Mouse (Mus musculus) lung, postnatal 25 days (tissue): ENCODE measurements around the gene Taldo1.
A peak's percentile ranks its signal among the peaks of the same experiment; 100 is the strongest.

Source experiments
- DNase-seq: peaks from one replicate; pipeline ENCODE4 v3.0.0; 2022; ENCODE audit warnings: low spot score

Taldo1 gene

GRCm38 (mm10) chr7:141426948-141427730 lies 35.1 kb downstream of the Taldo1 start:
- no peak for DNase-seq

DNA sequence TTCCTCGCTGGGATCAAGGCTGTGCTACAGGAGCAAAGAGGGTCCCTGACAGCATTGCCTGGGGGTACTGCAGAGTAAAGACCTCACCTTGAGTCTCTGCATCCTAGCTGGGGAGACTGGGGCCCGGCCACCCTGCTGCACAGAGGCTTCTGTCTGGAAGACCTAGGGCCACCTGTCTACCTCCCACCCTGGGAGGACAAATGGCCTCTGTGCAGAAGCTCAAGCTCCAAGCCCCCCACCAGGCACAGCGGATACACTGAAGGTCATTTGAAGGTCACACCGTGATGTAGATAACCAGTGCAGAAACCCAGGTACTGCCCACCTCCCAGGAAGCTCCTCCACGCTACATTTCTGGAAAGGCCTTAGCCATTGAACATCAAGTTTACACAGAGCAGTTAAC lies 36.7 kb downstream of the Taldo1 start:
- no peak for DNase-seq

GRCm38 (mm10) chr7:141429310-141429709 lies 37.3 kb downstream of the Taldo1 start, which contains the start of gene Cend1:
Cend1 (minus strand) TSS chr7:141429491.
- DNase-seq = peak; percentile 30

DNA sequence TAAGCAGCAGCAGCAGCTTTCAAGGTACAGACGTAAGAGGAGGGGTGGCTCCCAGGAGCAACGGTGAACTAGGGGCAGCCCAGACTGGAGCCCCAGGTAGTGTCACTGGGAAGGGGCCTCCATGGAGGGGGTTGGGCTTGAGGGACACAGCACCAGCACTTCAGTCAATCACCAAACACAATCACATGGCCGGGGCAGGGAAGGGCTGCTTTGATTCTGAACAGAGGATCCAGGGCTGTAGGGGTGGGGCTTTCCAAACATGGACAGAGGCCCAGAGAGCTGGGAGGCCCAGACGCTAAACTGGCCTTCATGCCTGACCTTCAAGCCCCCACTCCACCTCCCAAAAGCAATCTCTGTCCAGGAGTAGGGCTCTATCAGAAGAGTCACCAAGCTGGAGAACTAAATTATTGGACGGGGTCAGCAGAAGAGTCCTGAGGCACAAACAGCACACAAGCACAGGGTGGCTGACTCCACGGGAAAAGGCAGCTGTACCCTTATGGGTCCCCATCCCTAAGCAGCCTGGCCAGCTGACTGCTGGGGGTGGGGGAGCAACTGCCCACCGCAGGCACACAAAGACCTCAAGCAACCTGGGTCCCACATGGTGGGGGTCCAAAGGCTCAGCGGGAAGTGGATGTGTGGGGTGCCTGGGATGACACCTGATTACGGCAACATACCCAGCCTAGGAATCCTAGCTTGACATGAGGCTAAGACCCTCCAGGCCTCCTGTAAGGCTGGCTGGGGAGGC lies 38.0 kb downstream of the Taldo1 start:
- DNase-seq = no peak

GRCm38 (mm10) chr7:141430585-141431240 lies 38.7 kb downstream of the Taldo1 start:
- no peak for DNase-seq

- DNase-seq = no peak
These were observed 39.6 kb downstream of the Taldo1 start for GRCm38 (mm10) chr7:141431434-141432185.

DNA sequence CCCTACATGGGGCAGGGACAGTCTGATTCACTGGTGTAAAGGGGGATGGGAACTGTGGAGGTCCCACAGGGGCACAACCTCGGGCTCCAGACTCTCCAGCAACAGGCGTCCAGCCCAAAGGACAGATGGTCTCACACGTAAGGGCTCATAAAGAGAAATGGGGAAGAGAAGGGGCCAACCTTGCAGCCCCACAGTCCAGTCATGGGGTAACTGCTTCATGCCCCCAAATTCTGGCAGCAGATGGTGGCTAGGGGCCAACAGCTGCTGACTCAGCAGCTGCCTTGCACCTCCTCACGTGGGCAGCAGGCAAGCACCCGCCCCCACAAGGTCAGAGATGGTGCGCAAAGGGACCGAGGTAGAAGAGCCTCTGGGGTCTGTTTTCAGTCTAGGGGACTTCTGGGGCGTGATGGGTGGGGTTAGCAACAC lies 40.2 kb downstream of the Taldo1 start:
- DNase-seq = no peak

GRCm38 (mm10) chr7:141432741-141433516 lies 40.9 kb downstream of the Taldo1 start:
- DNase-seq = no peak

GRCm38 (mm10) chr7:141433517-141434400 lies 41.8 kb downstream of the Taldo1 start:
- no peak for DNase-seq

GRCm38 (mm10) chr7:141434464-141434863 lies 42.5 kb downstream of the Taldo1 start:
- DNase-seq = no peak

- peak; percentile 63 for DNase-seq
These were observed 43.3 kb downstream of the Taldo1 start for GRCm38 (mm10) chr7:141435129-141435855.

DNA sequence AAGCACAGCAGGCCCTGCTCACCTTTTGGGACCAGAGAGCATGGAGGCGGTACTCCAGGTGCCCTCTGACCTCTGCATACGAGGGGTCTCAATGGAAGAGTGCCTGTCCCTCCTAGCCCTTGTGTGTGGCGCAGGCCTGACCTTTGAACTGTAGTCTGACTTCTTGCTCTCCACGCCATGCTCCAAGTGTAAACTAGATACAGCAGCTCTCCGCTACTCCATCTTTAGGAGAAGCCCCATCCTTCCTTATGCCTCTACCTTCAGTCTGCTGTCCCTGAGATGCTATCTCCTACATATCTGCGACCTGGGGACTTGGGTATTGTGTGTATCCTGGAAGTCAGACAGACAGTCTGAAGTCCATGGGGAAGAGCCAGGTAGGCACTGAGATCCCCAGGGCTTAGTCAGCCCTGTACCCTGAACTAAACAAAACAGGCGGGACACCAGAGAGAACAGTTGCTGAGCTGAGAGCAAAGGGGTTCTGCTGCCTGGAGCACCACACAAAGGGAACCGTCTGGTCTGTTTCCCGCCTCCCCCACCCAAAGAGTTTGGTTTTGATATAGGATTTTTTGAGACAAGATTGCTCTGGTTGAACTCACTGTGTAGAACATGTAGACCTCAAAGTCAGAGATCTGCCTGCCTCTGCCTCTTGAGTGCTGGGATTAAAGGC lies 44.0 kb downstream of the Taldo1 start:
- DNase-seq = no peak

DNA sequence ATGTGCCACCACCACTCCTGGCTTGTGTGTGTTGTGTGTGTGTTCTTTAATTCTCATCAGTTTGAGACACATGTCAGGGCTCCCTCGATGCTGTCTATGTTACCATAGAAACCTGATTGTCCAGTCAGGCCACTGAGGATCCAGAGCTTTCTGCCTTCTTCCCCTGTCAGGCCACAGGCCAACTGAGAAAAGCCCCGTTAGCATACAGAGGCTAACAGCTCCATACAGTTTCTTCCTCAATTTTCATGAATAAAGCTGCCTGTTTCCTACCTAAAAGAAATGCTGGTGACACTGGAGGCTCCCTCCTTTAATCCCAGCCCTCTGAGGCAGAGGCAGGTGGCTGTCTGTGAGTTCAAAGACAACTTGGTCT lies 44.5 kb downstream of the Taldo1 start:
- DNase-seq = no peak

- peak; percentile 79 for DNase-seq
These were observed 45.5 kb downstream of the Taldo1 start, which contains the start of gene Slc25a22 for GRCm38 (mm10) chr7:141437178-141438120. Slc25a22 (minus strand) TSS chr7:141437892.

DNA sequence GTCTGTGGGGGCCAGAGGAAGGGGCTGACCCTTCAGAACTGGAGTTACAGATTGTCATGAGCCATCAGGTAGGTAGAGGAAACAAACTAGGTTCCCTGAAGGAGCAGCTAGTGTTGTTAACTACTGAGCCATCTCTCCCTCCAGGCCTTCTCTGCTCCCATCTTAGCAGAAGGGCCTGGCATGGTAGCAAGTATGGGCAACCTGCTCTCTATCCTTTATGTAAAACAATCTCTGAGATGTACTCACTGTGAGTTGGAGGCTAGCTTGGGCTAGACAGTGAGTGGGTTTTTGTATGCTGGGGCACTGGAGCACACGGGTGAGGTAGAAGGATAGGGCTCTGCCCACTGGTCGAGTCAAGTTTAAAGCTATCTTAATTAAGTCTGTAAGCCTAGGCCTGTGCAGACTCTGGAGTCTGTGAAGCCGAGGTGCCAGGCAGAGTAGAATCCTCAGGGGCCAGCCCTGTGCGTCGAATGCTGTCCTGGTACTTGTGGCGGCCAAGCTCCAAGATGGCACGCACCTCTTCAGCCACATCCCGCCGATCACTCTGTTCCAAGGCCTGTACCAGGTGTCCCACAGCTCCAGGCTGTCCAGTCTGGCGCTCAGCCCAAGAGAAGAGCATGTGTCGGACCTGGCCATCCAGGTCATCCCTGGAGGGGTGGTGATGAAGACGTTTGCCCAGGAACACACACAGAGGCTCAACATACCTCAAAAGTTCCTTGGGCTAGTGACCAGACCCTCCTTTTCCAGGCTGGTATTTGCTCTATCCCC lies 46.4 kb downstream of the Taldo1 start:
- no peak for DNase-seq

DNA sequence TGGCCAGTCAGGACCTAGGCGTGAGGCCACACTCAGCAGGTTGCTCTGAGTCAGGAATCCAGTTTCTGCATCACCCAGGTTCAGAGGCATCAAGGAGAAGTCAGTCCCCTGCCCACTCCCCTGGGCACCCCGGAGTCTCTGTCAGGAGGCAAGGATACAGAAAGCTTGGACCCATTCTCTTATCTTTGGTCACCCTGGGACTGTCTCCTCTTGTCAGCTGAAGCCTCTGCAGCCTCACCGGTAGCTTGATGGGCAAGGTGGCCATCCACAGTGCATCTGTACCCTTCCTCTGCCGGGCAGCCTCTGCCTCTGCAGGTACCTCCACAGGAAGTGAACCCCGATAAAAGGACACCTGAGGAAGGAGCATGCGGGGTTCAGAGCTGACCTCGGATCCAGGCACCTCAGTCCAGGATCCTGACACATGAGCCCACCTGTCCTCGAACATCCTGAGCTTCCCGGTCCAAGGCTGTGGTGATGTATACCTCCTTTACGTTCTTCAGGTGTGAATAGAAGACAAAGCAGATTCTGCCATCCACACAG lies 47.2 kb downstream of the Taldo1 start:
- DNase-seq = no peak

DNA sequence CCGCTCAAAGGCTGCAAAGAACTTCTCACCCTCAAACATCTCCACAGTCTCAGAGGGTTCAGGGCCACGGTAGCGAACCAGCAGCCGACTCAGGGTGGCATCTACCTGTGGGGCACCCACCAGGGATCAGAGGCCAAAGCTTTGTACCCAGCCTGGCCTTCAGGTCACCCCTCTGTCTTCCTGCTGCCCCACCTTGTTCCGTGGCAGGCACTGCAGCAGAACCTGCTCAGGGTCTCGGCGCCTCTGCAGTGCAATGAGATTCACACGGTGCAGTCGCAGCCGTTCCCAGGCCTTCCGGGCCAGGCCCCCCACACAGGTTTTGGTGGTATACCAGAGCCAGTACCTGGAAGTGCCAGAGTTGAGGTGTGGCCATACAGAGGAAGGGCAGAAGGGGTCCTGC lies 47.8 kb downstream of the Taldo1 start:
- no peak for DNase-seq
